Mouse (Mus musculus) retina, embryonic 14.5 days (tissue): Measurements from ENCODE around the gene Gm17455.

Experiments
- DNase-seq: peaks from one replicate; pipeline ENCODE4 v3.0.0-alpha.2; 2015; ENCODE audit warnings: low spot score

The Gm17455 gene

DNA sequence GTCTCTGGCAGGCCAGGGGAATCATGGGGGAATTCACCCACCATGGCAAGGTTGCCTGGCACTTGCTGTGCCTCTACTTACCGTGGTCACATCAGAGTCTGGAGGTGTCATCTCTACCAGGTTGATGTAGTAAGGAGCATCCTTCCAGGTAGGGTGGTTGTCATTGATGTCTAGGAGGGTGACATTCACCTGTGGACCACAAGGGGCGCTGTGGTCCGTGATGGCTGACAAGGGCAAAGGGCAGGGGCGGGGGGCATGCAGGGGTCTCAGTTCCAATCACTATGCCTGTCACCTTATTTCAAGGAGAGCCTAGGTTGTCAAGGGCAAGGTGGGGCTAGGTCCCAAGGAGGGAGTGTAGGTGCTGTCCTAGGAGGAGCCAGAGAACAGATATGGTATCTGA is 20.1 kb downstream of the Gm17455 start:
- peak; percentile 40 for DNase-seq

DNA sequence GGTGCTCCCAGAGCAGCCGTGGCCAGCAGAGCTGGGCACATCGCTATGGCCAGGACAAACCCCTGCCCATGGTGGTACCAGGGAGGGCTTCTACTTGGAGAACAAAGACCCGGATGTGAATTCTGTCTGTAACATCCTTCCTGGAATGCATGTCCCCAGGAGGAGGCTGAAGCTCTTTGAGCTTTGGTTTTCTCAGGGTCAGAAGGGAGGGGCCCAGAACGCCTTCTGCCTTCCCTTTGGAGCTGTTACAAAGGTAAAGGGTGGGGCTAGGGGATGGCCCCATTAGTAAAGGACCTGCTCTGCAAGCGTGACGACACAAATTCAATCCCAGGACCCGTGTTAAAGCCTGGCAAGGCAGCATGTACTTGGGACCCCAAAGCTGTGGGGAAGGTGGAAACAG is 23.2 kb downstream of the Gm17455 start:
- no peak for DNase-seq

DNA sequence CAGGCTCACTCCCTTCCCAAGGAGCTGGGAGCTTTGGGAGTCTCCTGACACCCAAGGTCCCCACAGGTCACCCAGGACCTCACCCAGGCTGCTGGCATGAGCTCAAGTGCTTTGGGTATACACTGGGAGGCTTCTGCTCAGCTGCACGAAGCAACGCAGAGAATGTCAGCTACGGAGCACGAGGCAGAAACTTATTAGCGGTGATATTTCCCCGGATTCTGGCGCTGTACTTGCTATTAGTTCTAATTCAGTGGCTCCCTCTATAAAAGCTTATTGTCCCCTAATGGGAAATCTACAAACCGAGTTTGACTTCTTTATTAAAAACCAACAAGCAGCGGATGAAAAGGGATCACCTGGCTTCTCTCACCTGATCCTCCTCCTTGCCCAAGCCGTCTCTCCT is 30.5 kb downstream of the Gm17455 start:
- peak; percentile 42 for DNase-seq

DNA sequence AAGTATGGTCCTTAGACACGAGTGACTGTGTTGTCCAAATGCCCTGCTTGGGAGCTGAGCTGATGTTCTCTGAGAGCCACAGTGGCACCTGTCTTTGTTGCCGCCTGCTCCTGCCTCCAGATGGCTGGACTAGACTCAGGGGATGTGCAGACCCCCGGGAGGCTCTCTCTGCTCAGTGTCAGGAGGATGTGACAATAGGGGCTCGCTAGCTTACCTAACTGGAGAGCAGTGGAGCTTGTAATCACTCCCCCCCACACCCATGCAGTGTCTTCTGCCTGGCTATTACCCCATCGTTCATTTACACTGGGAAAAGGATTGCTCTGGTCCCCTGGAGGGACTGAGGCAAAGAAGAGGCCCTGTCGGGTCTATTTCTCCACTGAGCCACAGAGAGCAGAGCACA is 31.1 kb downstream of the Gm17455 start:
- DNase-seq = peak; percentile 37

DNA sequence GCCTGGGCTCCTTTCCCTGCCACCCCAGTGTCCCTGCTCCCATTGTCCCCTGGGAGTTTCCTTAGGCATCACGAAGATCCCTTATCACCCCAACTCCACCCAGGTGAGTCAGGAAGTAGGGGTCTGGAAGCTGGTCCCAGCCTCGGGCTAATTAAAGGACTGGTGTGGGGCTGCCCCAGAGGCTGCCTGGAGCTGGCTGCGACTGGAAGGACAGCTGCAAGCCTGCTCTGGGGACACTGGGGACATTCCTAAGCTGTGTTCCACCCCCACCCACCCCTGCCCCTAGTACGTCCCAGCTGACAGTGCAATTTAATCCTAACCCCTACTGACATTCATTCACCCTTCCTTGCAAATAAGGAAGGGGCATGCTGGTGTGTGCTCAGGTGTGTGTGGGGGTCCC is 33.2 kb downstream of the Gm17455 start:
- no peak for DNase-seq

DNA sequence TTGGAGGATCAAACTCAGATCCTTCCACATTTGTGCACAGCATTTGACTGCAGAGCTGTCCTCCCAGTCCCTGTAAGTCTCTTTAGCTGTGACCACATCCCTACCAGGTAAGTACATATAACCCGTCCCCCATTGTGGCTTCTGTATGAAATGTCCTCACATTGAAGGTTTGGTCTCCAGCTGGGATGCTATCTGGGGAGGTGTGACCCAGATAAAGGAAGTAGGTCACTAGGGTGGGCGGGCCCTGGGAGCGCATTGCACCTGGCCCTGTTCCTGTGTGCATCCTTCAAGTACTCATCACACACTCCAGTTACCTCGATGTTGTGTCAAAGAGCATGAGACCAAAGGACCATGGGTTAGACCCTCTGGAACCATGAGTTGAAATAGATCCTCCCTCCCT is 42.8 kb downstream of the Gm17455 start:
- no peak for DNase-seq

DNA sequence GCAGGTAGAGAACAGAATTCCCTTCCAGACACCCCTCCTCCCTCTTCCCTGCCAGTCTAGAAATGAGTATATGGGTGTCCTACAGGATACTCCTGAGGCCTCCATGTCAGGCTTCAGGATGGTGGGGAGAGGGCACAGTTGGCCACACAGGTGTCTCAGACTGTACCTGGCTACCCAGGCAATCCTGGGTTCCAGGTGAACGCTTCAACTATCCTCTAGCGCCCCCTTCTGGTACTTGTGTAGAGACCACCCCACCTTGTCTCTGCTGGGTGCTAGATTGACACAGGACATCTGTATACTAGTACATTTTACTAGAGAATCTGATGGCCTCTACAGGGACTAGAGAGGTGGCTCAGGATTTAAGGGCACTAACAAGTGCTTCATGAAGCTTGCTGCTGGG is 43.6 kb downstream of the Gm17455 start:
- DNase-seq = no peak

DNA sequence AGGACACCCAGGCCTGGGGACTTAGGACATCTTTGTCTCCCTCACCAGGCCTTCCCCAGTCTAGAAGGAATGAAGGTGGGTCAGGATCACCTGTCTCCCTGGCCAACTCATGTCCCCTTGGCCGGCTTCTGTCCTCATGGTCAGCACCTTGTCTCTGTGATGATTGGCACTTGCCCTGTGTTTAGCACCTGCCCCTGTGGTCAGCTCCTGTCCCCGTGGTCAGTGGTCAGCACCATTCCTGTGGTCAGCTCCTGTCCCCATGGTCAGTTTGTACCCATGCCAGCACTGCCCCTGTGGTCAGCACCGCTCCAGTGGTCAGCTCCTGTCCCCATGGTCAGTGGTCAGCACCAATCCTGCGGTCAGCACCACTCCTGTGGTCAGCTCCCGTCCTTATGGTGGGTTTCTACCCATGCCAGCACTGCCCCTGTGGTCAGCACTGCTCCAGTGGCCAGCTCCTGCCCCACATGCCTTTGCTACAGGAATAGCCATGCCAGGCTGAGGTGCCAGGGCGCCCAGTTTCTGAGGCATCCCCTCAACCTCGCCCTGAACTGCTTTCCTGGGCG is 45.6 kb downstream of the Gm17455 start:
- DNase-seq = peak; percentile 82

DNA sequence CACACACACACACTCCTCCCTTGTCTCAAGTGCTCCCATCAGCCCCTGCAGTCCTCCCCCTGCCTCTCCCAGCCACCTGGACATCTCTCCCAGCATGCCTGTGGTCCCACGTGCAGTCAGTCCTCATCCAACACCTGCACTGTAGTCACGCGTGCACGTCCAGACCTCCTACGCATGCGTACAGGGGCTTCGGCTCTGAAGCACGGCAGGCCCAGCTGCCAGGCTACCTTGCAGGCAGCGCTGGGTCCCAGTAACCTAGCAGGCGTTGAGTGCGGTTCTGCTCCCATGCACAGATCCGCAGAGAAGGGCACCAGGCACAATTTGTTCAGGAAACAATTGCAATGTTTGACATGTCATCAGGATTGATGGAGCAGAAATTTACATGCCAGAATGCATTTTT is 47.7 kb downstream of the Gm17455 start:
- peak; percentile 46 for DNase-seq
